Mouse (Mus musculus): ENCODE data around the gene Aadacl3. TPM values are rescaled to one million over a fixed set of nuclear protein-coding genes. Genes with fewer than 3 reads are reported as not detected.
A peak's percentile ranks its signal among the peaks of the same experiment; 100 is the strongest.

The Aadacl3 gene
- total and polyA plus RNA-seq, 2 experiments, result not detected

DNA sequence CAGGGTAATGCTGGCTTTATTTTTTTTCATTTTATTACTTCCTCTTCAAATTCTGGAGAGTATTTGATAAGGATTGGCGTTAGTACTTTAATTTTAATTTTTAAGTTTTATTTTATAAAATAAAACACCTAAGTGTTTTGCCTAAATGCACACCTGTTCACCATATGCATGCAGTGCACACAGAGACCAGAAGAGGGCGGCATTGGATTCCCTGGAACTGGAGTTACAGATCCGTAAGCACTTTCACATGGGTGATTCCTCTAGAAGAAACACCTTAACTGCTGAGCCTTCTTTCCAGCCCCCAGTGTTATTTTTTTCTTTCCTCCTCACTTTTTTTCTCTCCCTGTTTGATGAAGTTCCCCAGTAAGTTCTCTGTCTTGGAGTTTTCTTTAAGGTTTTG is 34.7 kb downstream of the Aadacl3 start:
- Histone ChIP-seq H3K36me3 (ENCODE audit: control insufficient read depth, insufficient read depth, low read length) (no peaks in the 10 kb centered on the region), H3K4me3 (ENCODE audit: insufficient read depth, low read depth, low read length) (no peak overlapping the region), H3K9ac (ENCODE audit: low read depth, low read length) (no peak overlapping the region), H3K27me3 (ENCODE audit: control insufficient read depth, insufficient read depth, low read length) (no peaks in the 10 kb centered on the region), H3K79me2 (ENCODE audit: control insufficient read depth, insufficient read depth, low read length) (no peaks in the 10 kb centered on the region), H3K27ac (replicated peaks; ENCODE audit: insufficient read depth, low read depth, low read length) (no peak overlapping the region), H3K4me1 (ENCODE audit: control insufficient read depth, insufficient read depth, low read length) (no peaks in the 10 kb centered on the region)
- no peak for TF ChIP-seq POLR2A (IDR thresholded peaks at IDR 0.05; ENCODE audit: extremely low read depth, insufficient read depth, low read length)
- no peak for TF ChIP-seq CTCF (IDR thresholded peaks at IDR 0.05; ENCODE audit: low read depth, low read length)
- WGBS, result 15% methylated on average over 3 of the region's 3 CpGs
- DNase-seq (ENCODE audit: extremely low read depth, low read depth, low spot score), result peak; percentile 4

- H3K27ac ChIP-seq (replicated peaks; ENCODE audit: insufficient read depth, low read depth, low read length), result no peak overlapping the region
- no peaks in the 10 kb centered on the region for H3K79me2 ChIP-seq (ENCODE audit: control insufficient read depth, insufficient read depth, low read length)
- H3K9ac ChIP-seq (ENCODE audit: low read depth, low read length), result no peak overlapping the region
- H3K4me3 ChIP-seq (ENCODE audit: insufficient read depth, low read depth, low read length), result no peak overlapping the region
- H3K27me3 ChIP-seq (ENCODE audit: control insufficient read depth, insufficient read depth, low read length), result no peaks in the 10 kb centered on the region
- no peaks in the 10 kb centered on the region for H3K4me1 ChIP-seq (ENCODE audit: control insufficient read depth, insufficient read depth, low read length)
- WGBS, result 71% methylated on average over 5 of the region's 5 CpGs
- no peak for DNase-seq (ENCODE audit: extremely low read depth, low read depth, low spot score)
- TF ChIP-seq CTCF (IDR thresholded peaks at IDR 0.05; ENCODE audit: low read depth, low read length) (no peak), POLR2A (IDR thresholded peaks at IDR 0.05; ENCODE audit: extremely low read depth, insufficient read depth, low read length) (no peak)
- no peaks in the 10 kb centered on the region for H3K36me3 ChIP-seq (ENCODE audit: control insufficient read depth, insufficient read depth, low read length)
Measured at GRCm38 (mm10) chr4:144424590-144424989, 39.0 kb downstream of the Aadacl3 start.

GRCm38 (mm10) chr4:144420644-144421043 is 42.9 kb downstream of the Aadacl3 start:
- no peak overlapping the region for H3K9ac ChIP-seq (ENCODE audit: low read depth, low read length)
- H3K4me1 ChIP-seq (ENCODE audit: control insufficient read depth, insufficient read depth, low read length), result no peaks in the 10 kb centered on the region
- H3K4me3 ChIP-seq (ENCODE audit: insufficient read depth, low read depth, low read length), result no peak overlapping the region
- TF ChIP-seq CTCF (IDR thresholded peaks at IDR 0.05; ENCODE audit: low read depth, low read length) (peak; percentile 17; the same call in 1 of the 2 replicates), POLR2A (IDR thresholded peaks at IDR 0.05; ENCODE audit: extremely low read depth, insufficient read depth, low read length) (no peak)
- H3K79me2 ChIP-seq (ENCODE audit: control insufficient read depth, insufficient read depth, low read length), result no peaks in the 10 kb centered on the region
- no peak for DNase-seq (ENCODE audit: extremely low read depth, low read depth, low spot score)
- H3K27ac ChIP-seq (replicated peaks; ENCODE audit: insufficient read depth, low read depth, low read length), result no peak overlapping the region
- no peaks in the 10 kb centered on the region for H3K36me3 ChIP-seq (ENCODE audit: control insufficient read depth, insufficient read depth, low read length)
- H3K27me3 ChIP-seq (ENCODE audit: control insufficient read depth, insufficient read depth, low read length), result no peaks in the 10 kb centered on the region

DNA sequence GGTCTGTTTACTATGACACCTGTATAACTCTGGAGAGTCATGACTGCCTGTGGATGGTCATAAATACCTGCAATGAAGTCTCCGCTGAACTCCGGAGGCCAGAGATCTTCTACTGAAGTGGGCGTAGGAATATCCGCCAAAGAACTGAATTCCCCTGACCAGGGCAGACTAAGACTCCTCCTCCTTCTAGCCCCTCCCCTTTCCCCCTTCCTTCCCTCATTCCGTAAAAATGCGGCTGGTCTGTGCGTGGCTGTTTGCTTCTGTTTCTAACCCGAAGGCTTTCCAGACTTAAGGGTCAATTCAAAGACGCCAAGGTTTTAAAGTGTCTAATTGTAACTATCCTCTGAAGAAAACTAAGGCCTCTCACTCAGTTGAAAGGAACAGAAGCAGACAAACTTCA is 55.3 kb downstream of the Aadacl3 start, which contains the start of gene Pramef12:
Gene Pramef12, minus strand, starts transcription at position 175 of the 400 bp plus-strand sequence.
- DNase-seq (ENCODE audit: extremely low read depth, low read depth, low spot score), result no peak
- no peaks in the 10 kb centered on the region for H3K4me1 ChIP-seq (ENCODE audit: control insufficient read depth, insufficient read depth, low read length)
- no peak within 1 kb of the TSS for H3K9ac ChIP-seq (ENCODE audit: low read depth, low read length)
- 79% methylated on average over 9 of the region's 9 CpGs for WGBS
- peaks cover 2% of the 10 kb centered on the region; the same call in 1 of the 2 replicates for H3K27me3 ChIP-seq (ENCODE audit: control insufficient read depth, insufficient read depth, low read length)
- H3K27ac ChIP-seq (replicated peaks; ENCODE audit: insufficient read depth, low read depth, low read length), result no peak within 1 kb of the TSS
- TF ChIP-seq POLR2A (IDR thresholded peaks at IDR 0.05; ENCODE audit: extremely low read depth, insufficient read depth, low read length), result no peak
- TF ChIP-seq CTCF (IDR thresholded peaks at IDR 0.05; ENCODE audit: low read depth, low read length), result no peak
- no peaks in the 10 kb centered on the region for H3K79me2 ChIP-seq (ENCODE audit: control insufficient read depth, insufficient read depth, low read length)
- H3K4me3 ChIP-seq (ENCODE audit: insufficient read depth, low read depth, low read length), result no peak within 1 kb of the TSS
- no peaks in the 10 kb centered on the region for H3K36me3 ChIP-seq (ENCODE audit: control insufficient read depth, insufficient read depth, low read length)

DNA sequence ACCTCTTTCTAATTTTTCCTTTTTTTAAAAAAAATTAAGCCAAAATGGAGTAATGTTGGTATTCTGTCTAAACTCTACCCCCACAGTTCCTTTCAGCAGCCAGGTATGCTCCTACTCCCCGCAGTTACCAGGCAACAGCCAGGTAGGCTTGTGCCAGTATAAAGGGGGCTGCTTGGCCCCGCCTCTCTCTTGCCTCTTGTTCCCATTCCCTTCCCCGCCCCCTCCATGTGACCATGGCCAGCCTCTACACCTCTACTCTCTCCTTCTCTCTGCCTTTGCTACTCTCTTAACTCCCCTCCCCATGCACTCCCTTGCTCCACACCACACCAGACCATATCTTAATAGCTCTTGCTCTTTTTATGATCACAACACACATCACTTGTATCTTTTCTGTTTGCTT is 57.3 kb downstream of the Aadacl3 start:
- TF ChIP-seq CTCF (IDR thresholded peaks at IDR 0.05; ENCODE audit: low read depth, low read length) (no peak), POLR2A (IDR thresholded peaks at IDR 0.05; ENCODE audit: extremely low read depth, insufficient read depth, low read length) (no peak)
- H3K9ac ChIP-seq (ENCODE audit: low read depth, low read length), result no peak overlapping the region
- H3K79me2 ChIP-seq (ENCODE audit: control insufficient read depth, insufficient read depth, low read length), result no peaks in the 10 kb centered on the region
- H3K27ac ChIP-seq (replicated peaks; ENCODE audit: insufficient read depth, low read depth, low read length), result no peak overlapping the region
- WGBS, result 59% methylated on average over 3 of the region's 3 CpGs
- H3K4me3 ChIP-seq (ENCODE audit: insufficient read depth, low read depth, low read length), result no peak overlapping the region
- H3K36me3 ChIP-seq (ENCODE audit: control insufficient read depth, insufficient read depth, low read length), result no peaks in the 10 kb centered on the region
- H3K27me3 ChIP-seq (ENCODE audit: control insufficient read depth, insufficient read depth, low read length), result peaks cover 2% of the 10 kb centered on the region; the same call in 1 of the 2 replicates
- no peak for DNase-seq (ENCODE audit: extremely low read depth, low read depth, low spot score)
- H3K4me1 ChIP-seq (ENCODE audit: control insufficient read depth, insufficient read depth, low read length), result no peaks in the 10 kb centered on the region

GRCm38 (mm10) chr4:144404456-144405086 is 59.0 kb downstream of the Aadacl3 start:
- Histone ChIP-seq H3K4me3 (ENCODE audit: insufficient read depth, low read depth, low read length) (no peak overlapping the region), H3K4me1 (ENCODE audit: control insufficient read depth, insufficient read depth, low read length) (no peaks in the 10 kb centered on the region), H3K27me3 (ENCODE audit: control insufficient read depth, insufficient read depth, low read length) (peaks cover 2% of the 10 kb centered on the region; the same call in 1 of the 2 replicates), H3K79me2 (ENCODE audit: control insufficient read depth, insufficient read depth, low read length) (no peaks in the 10 kb centered on the region), H3K9ac (ENCODE audit: low read depth, low read length) (no peak overlapping the region), H3K27ac (replicated peaks; ENCODE audit: insufficient read depth, low read depth, low read length) (no peak overlapping the region), H3K36me3 (ENCODE audit: control insufficient read depth, insufficient read depth, low read length) (no peaks in the 10 kb centered on the region)
- no peak for DNase-seq (ENCODE audit: extremely low read depth, low read depth, low spot score)
- TF ChIP-seq CTCF (IDR thresholded peaks at IDR 0.05; ENCODE audit: low read depth, low read length) (no peak), POLR2A (IDR thresholded peaks at IDR 0.05; ENCODE audit: extremely low read depth, insufficient read depth, low read length) (no peak)
- 9% methylated on average over 17 of the region's 17 CpGs for WGBS

Other genes starting within 250 kb of the Aadacl3 start
- gene Pramel5, start 183.3 kb downstream of the Aadacl3 start, total RNA-seq (2014; rRNA removed), result not detected in 2 replicates
- gene Pramel5, start 183.3 kb downstream of the Aadacl3 start, polyA plus RNA-seq (2012; rRNA removed), result not detected in 2 replicates
- gene Gm13128, start 133.5 kb downstream of the Aadacl3 start, total RNA-seq (2014; rRNA removed), result not detected in 2 replicates
- gene Gm13128, start 133.5 kb downstream of the Aadacl3 start, polyA plus RNA-seq (2012; rRNA removed), result not detected in 2 replicates
- gene Gm13119, start 105.8 kb downstream of the Aadacl3 start, total RNA-seq (2014; rRNA removed), result not detected in 2 replicates
- not detected in 2 replicates for gene Gm13119, start 105.8 kb downstream of the Aadacl3 start, polyA plus RNA-seq (2012; rRNA removed)
- not detected in 2 replicates for gene Pramef20, start 85.8 kb downstream of the Aadacl3 start, total RNA-seq (2014; rRNA removed)
- not detected in 2 replicates for gene Pramef20, start 85.8 kb downstream of the Aadacl3 start, polyA plus RNA-seq (2012; rRNA removed)
- not detected in 2 replicates for gene Pramef12, start 55.3 kb downstream of the Aadacl3 start, total RNA-seq (2014; rRNA removed)
- gene Pramef12, start 55.3 kb downstream of the Aadacl3 start, polyA plus RNA-seq (2012; rRNA removed), result not detected in 2 replicates
- gene 1700012P22Rik, start 25.0 kb downstream of the Aadacl3 start, total RNA-seq (2014; rRNA removed), result not detected in 2 replicates
- not detected in 2 replicates for gene 1700012P22Rik, start 25.0 kb downstream of the Aadacl3 start, polyA plus RNA-seq (2012; rRNA removed)
- gene Gm9944, start 10.4 kb downstream of the Aadacl3 start, total RNA-seq (2014; rRNA removed), result not detected in 2 replicates
- gene Gm9944, start 10.4 kb downstream of the Aadacl3 start, polyA plus RNA-seq (2012; rRNA removed), result not detected in 2 replicates
- gene 9430007A20Rik, start 56.1 kb upstream of the Aadacl3 start, total RNA-seq (2014; rRNA removed), result not detected in 2 replicates
- gene 9430007A20Rik, start 56.1 kb upstream of the Aadacl3 start, polyA plus RNA-seq (2012; rRNA removed), result not detected in 2 replicates
- gene Gm13124, start 101.4 kb upstream of the Aadacl3 start, total RNA-seq (2014; rRNA removed), result not detected in 2 replicates
- gene Gm13124, start 101.4 kb upstream of the Aadacl3 start, polyA plus RNA-seq (2012; rRNA removed), result not detected in 2 replicates
- not detected in 2 replicates for gene Aadacl4, start 150.0 kb upstream of the Aadacl3 start, total RNA-seq (2014; rRNA removed)
- gene Aadacl4, start 150.0 kb upstream of the Aadacl3 start, polyA plus RNA-seq (2012; rRNA removed), result not detected in 2 replicates
- not detected in 2 replicates for gene Gm436, start 222.6 kb upstream of the Aadacl3 start, total RNA-seq (2014; rRNA removed)
- not detected in 2 replicates for gene Gm436, start 222.6 kb upstream of the Aadacl3 start, polyA plus RNA-seq (2012; rRNA removed)